Mouse (Mus musculus) cerebellum, adult 2 months (tissue): Measurements from ENCODE around the gene Rnf113a2.

ENCODE experiments used
- CTCF ChIP-seq: fragments of 200-500 bp; IDR thresholded peaks from 2 replicates; pipeline ENCODE4 v1.5.1; 2011; ENCODE audit warnings: low read depth, mild to moderate bottlenecking, control low read depth, low read length, moderate library complexity, borderline replicate concordance; ENCODE audit not compliant: insufficient read depth
- POLR2A ChIP-seq: fragments of 200-500 bp; IDR thresholded peaks from 2 replicates; pipeline ENCODE4 v1.6.1; 2011; ENCODE audit warnings: low read length, control low read depth, borderline replicate concordance; ENCODE audit not compliant: insufficient read depth

GRCm38 (mm10) chr12:84459845-84460244, 42.8 kb downstream of the Rnf113a2 start:
- no peak for TF ChIP-seq CTCF
- no peak for TF ChIP-seq POLR2A
